Mouse (Mus musculus): ENCODE results near the gene Slf1. TPM values are rescaled to one million over a fixed set of nuclear protein-coding genes. Genes with fewer than 3 reads are reported as not detected.
A peak's percentile ranks its signal among the peaks of the same experiment; 100 is the strongest.
"Not testable (repeated sequence)": the region's sequence is repeated elsewhere in the genome, so short reads cannot be mapped to it uniquely, and the experiment has no call there.

Gene Slf1
- total and polyA plus RNA-seq, 2 experiments from 2014 or later, result 49.2 to 61.7 TPM

DNA sequence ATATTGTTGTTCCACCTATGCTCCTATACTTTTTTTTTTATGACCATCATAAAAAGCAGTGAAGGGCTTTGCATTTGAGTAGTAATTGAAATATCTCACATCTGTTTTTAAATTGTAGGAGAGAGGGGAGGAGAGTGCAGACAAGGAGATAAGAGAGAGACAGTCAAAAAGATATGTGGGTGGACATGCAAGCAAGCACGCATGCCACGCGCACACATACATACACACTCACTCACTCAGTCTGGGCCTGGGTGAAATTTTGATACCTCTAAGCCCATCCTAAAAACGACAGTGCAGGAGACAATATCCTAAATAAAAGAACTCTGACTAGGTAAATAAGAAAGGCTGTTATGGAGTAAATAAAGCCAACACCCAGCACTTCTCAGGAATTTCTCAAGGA is 16.6 kb downstream of the Slf1 start:
- Histone ChIP-seq H3K4me3 (ENCODE audit: low read depth, low read length) (no peak overlapping the region), H3K36me3 (ENCODE audit: insufficient read depth) (no peaks in the 10 kb centered on the region), H3K27me3 (ENCODE audit: insufficient read depth, low read length) (no peaks in the 10 kb centered on the region), H3K4me2 (ENCODE audit: low read depth) (no peak overlapping the region), H3K27ac (ENCODE audit: low read depth, low read length) (no peak overlapping the region), H3K9ac (no peak overlapping the region), H3K4me1 (ENCODE audit: insufficient read depth) (no peaks in the 10 kb centered on the region), H3K9me3 (ENCODE audit: low read length) (no peaks in the 10 kb centered on the region)
- WGBS, result 96% methylated on average over 4 of the region's 4 CpGs
- DNase-seq, result no peak
- ATAC-seq, result no peak
- no peak for TF ChIP-seq CTCF (IDR thresholded peaks at IDR 0.05; ENCODE audit: low read depth)

GRCm38 (mm10) chr13:77107734-77108133 is 27.5 kb downstream of the Slf1 start:
- Histone ChIP-seq H3K27me3 (ENCODE audit: insufficient read depth, low read length) (no peaks in the 10 kb centered on the region), H3K36me3 (ENCODE audit: insufficient read depth) (peaks cover 3% of the 10 kb centered on the region; the same call in 1 of the 2 replicates), H3K27ac (ENCODE audit: low read depth, low read length) (no peak overlapping the region), H3K9ac (no peak overlapping the region), H3K4me3 (ENCODE audit: low read depth, low read length) (no peak overlapping the region), H3K4me2 (ENCODE audit: low read depth) (no peak overlapping the region), H3K9me3 (ENCODE audit: low read length) (no peaks in the 10 kb centered on the region), H3K4me1 (ENCODE audit: insufficient read depth) (no peaks in the 10 kb centered on the region)
- TF ChIP-seq CTCF (IDR thresholded peaks at IDR 0.05; ENCODE audit: low read depth), result no peak
- DNase-seq (no peak), ATAC-seq (no peak)

DNA sequence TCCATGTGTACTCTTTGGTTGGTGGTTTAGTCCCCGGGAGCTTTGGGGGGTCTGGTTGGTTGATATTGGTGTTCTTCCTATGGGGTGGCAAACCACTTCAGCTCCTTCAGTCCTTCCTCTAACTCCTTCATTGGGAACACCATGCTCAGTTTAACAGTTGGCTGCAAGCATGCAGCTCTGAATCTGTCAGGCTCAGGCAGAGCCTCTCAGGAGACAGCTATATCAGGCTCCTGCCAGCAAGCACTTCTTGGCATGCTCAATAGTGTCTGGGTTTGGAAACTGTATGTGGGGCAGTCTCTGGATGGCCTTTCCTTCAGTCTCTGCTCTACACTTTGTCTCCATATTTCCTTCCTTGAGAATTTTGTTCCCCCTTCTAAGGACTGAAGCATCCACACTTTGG is 42.4 kb downstream of the Slf1 start:
- not testable (repeated sequence) for H3K9me3 ChIP-seq (ENCODE audit: low read length); ATAC-seq; H3K27ac ChIP-seq (ENCODE audit: low read depth, low read length); DNase-seq; H3K27me3 ChIP-seq (ENCODE audit: insufficient read depth, low read length); H3K9ac ChIP-seq; H3K4me2 ChIP-seq (ENCODE audit: low read depth); H3K4me1 ChIP-seq (ENCODE audit: insufficient read depth); H3K4me3 ChIP-seq (ENCODE audit: low read depth, low read length)
- peaks cover 12% of the 10 kb centered on the region; the same call in 1 of the 2 replicates for H3K36me3 ChIP-seq (ENCODE audit: insufficient read depth)
- 92% methylated on average over 1 of the region's 1 CpGs for WGBS

DNA sequence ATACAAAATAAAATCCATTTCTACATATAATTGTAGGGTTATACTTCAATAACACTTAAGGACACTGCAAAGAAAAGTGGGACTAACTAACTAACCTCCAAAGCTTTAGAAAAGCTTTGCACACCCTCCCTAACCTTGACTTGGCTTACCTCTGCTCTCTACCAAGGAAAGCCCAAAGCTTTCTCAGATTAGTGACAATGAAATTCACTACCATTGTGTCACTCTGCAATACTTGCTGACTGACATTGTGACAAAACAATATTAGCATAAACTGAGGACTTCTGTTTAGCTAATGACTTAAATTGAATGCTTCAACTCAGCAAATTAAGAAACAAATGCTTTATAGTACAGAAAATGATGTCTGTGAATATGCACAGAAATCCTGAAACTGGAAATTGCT is 63.2 kb downstream of the Slf1 start:
- DNase-seq (no peak), ATAC-seq (no peak)
- H3K4me2 ChIP-seq (ENCODE audit: low read depth), result no peak overlapping the region
- H3K27ac ChIP-seq (ENCODE audit: low read depth, low read length), result no peak overlapping the region
- no peak for TF ChIP-seq CTCF (IDR thresholded peaks at IDR 0.05; ENCODE audit: low read depth)
- H3K27me3 ChIP-seq (ENCODE audit: insufficient read depth, low read length), result no peaks in the 10 kb centered on the region
- H3K4me3 ChIP-seq (ENCODE audit: low read depth, low read length), result no peak overlapping the region
- H3K4me1 ChIP-seq (ENCODE audit: insufficient read depth), result no peaks in the 10 kb centered on the region
- H3K9me3 ChIP-seq (ENCODE audit: low read length), result 0 out of 2 replicates have a peak, but pooled peaks cover 4% of the 10 kb centered on the region
- peaks cover 4% of the 10 kb centered on the region; the same call in 1 of the 2 replicates for H3K36me3 ChIP-seq (ENCODE audit: insufficient read depth)
- no peak overlapping the region for H3K9ac ChIP-seq

DNA sequence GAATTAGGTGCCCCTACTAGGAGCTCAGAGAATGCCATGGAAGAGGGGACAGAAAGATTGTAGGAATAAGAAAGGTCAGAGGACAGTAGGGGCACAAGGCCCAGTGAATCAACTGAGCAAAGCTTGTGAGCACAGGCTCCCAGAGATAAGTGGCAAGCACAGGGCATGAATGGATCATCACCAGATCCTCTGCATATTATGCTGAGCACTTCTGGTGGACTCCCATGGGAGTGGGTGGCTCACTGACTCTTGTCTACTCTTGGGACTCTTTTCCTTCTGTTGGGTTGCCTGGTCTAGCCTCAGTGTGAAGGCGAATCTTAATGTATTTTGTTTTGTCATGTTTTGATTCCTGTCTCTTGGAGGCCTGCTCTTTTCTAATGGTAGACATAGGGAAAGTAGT is 66.4 kb downstream of the Slf1 start:
- H3K9ac ChIP-seq, result no peak overlapping the region
- 96% methylated on average over 1 of the region's 1 CpGs for WGBS
- no peak for TF ChIP-seq CTCF (IDR thresholded peaks at IDR 0.05; ENCODE audit: low read depth)

GRCm38 (mm10) chr13:77063221-77063620 is 72.1 kb downstream of the Slf1 start:
- Histone ChIP-seq H3K27ac (ENCODE audit: low read depth, low read length) (no peak overlapping the region), H3K4me3 (ENCODE audit: low read depth, low read length) (no peak overlapping the region), H3K36me3 (ENCODE audit: insufficient read depth) (no peaks in the 10 kb centered on the region), H3K4me2 (ENCODE audit: low read depth) (no peak overlapping the region), H3K9me3 (ENCODE audit: low read length) (no peaks in the 10 kb centered on the region), H3K4me1 (ENCODE audit: insufficient read depth) (no peaks in the 10 kb centered on the region), H3K27me3 (ENCODE audit: insufficient read depth, low read length) (no peaks in the 10 kb centered on the region), H3K9ac (no peak overlapping the region)
- no peak for ATAC-seq
- WGBS, result 96% methylated on average over 1 of the region's 1 CpGs
- DNase-seq, result no peak
- TF ChIP-seq CTCF (IDR thresholded peaks at IDR 0.05; ENCODE audit: low read depth), result no peak

More for the DNA sequence above, 66.4 kb downstream of the Slf1 start:
- H3K4me3 ChIP-seq (ENCODE audit: low read depth, low read length), result no peak overlapping the region
- H3K27ac ChIP-seq (ENCODE audit: low read depth, low read length), result no peak overlapping the region
- no peaks in the 10 kb centered on the region for H3K36me3 ChIP-seq (ENCODE audit: insufficient read depth)
- H3K4me1 ChIP-seq (ENCODE audit: insufficient read depth), result no peaks in the 10 kb centered on the region
- no peak overlapping the region for H3K4me2 ChIP-seq (ENCODE audit: low read depth)
- DNase-seq (no peak), ATAC-seq (no peak)
- no peaks in the 10 kb centered on the region for H3K27me3 ChIP-seq (ENCODE audit: insufficient read depth, low read length)
- H3K9me3 ChIP-seq (ENCODE audit: low read length), result no peaks in the 10 kb centered on the region

GRCm38 (mm10) chr13:77049736-77050135 is 85.5 kb downstream of the Slf1 start:
- Histone ChIP-seq H3K9ac (no peak overlapping the region), H3K27me3 (ENCODE audit: insufficient read depth, low read length) (no peaks in the 10 kb centered on the region), H3K9me3 (ENCODE audit: low read length) (no peaks in the 10 kb centered on the region), H3K4me3 (ENCODE audit: low read depth, low read length) (no peak overlapping the region), H3K4me2 (ENCODE audit: low read depth) (no peak overlapping the region), H3K36me3 (ENCODE audit: insufficient read depth) (no peaks in the 10 kb centered on the region), H3K4me1 (ENCODE audit: insufficient read depth) (no peaks in the 10 kb centered on the region), H3K27ac (ENCODE audit: low read depth, low read length) (no peak overlapping the region)
- no peak for TF ChIP-seq CTCF (IDR thresholded peaks at IDR 0.05; ENCODE audit: low read depth)
- WGBS, result 74% methylated on average over 3 of the region's 3 CpGs
- ATAC-seq, result no peak
- no peak for DNase-seq

DNA sequence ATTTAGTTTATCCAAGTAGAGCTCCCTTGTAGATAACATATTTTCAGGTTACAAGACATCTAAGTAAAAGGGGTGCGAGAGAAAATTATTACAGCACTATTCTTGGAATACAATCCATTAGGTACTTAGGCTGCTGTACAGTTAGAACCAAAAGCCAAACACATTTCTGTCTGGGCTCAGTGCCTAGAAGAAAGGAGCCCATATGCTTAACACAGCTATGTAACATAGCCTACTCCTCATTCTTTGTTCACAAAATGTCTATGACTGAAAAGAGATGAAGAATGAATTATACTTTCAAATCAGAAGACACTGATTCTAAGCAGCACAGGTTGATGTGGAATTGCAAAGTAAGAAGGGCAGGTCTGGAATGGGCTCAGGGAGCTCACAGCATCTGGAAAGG is 86.8 kb downstream of the Slf1 start:
- peak; percentile 76 for ATAC-seq
- no peak overlapping the region for H3K4me2 ChIP-seq (ENCODE audit: low read depth)
- H3K27ac ChIP-seq (ENCODE audit: low read depth, low read length), result peak overlapping the region; percentile 41; the same call in 1 of the 2 replicates
- DNase-seq, result peak; percentile 81
- H3K9me3 ChIP-seq (ENCODE audit: low read length), result no peaks in the 10 kb centered on the region
- H3K36me3 ChIP-seq (ENCODE audit: insufficient read depth), result no peaks in the 10 kb centered on the region
- no peaks in the 10 kb centered on the region for H3K4me1 ChIP-seq (ENCODE audit: insufficient read depth)
- no peaks in the 10 kb centered on the region for H3K27me3 ChIP-seq (ENCODE audit: insufficient read depth, low read length)
- no peak overlapping the region for H3K9ac ChIP-seq
- TF ChIP-seq CTCF (IDR thresholded peaks at IDR 0.05; ENCODE audit: low read depth), result no peak
- no peak overlapping the region for H3K4me3 ChIP-seq (ENCODE audit: low read depth, low read length)
- 48% methylated on average over 1 of the region's 1 CpGs for WGBS

Measured in forebrain, postnatal 0 days (tissue).